17 mouse cellular contexts compared by ENCODE assay signal in genomic region chr8:59906799-59907198, GRCm38 (mm10).
"Had no signal": no experiment of that assay in that cellular context is flagged by ENCODE, and none has a peak within 500 bp of the region (broad histone marks: within the 10 kb centered on the region; RNA-seq: fewer than 3 reads in every experiment).

No protein-coding gene starts in this region.

- H3K4me2 ChIP-seq: neural tube, embryonic 12.5 days; neural tube, embryonic 13.5 days; neural tube, embryonic 15.5 days; stomach, embryonic 15.5 days had no signal

- H3K4me3 ChIP-seq: neural tube, embryonic 12.5 days; neural tube, embryonic 13.5 days; neural tube, embryonic 15.5 days; stomach, embryonic 15.5 days had no signal

- H3K27me3 ChIP-seq: neural tube, embryonic 12.5 days; neural tube, embryonic 13.5 days; neural tube, embryonic 15.5 days; stomach, embryonic 15.5 days had no signal

- H3K9me3 ChIP-seq: neural tube, embryonic 12.5 days; neural tube, embryonic 13.5 days; neural tube, embryonic 15.5 days; stomach, embryonic 15.5 days had no signal

- H3K9ac ChIP-seq: neural tube, embryonic 12.5 days; neural tube, embryonic 13.5 days; neural tube, embryonic 15.5 days; stomach, embryonic 15.5 days had no signal

- DNase-seq: retina, postnatal 1 day; right cerebral cortex, adult 18-20 months; right cerebral cortex, postnatal 14 days; right cerebral cortex, postnatal 25 days; right cerebral cortex, postnatal 4 days; spleen, adult 18-20 months; thymus, adult 18-20 months; thymus, adult 2 months; thymus, postnatal 14 days; thymus, postnatal 25 days; thymus, postnatal 36 days; thymus, postnatal 4 days had no signal

- H3K36me3 ChIP-seq: neural tube, embryonic 12.5 days; neural tube, embryonic 13.5 days; neural tube, embryonic 15.5 days; stomach, embryonic 15.5 days had no signal

- H3K27ac ChIP-seq: neural tube, embryonic 12.5 days; neural tube, embryonic 13.5 days; neural tube, embryonic 15.5 days; stomach, embryonic 15.5 days; stomach, postnatal 0 days had no signal

- H3K4me1 ChIP-seq: neural tube, embryonic 12.5 days; neural tube, embryonic 13.5 days; neural tube, embryonic 15.5 days; stomach, embryonic 15.5 days had no signal
